ENCODE assay signal across 47 mouse cellular contexts in the genomic region with DNA sequence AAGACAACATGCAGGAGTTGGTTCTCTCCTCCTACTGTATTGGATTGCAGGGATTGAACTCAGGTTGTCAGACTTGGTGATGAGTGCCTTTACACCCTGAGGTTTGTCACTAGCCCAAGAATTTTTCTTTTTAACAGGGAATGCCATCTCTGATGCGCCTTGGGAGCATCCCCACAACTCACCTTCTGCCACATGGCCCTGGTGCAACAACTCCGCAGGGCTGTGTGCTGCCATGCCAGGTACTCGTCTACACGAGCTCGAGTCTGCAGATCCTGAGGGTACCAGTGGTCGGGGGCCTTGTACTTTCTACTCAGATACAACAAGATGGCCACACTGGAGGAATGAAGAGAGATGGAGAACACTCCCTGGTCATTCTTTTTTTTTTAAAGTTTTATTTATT. TPM values are rescaled to one million over a fixed set of nuclear protein-coding genes. Genes with fewer than 3 reads are reported as not detected.
"Had no signal": no experiment of that assay in that cellular context is flagged by ENCODE, and none has a peak within 500 bp of the region (broad histone marks: within the 10 kb centered on the region; RNA-seq: fewer than 3 reads in every experiment).

No protein-coding gene starts in this region.

- ATAC-seq: hindbrain, embryonic 16.5 days; hindbrain, postnatal 0 days; inflammation-experienced regulatory T-cells, adult 6 months; intestine, embryonic 15.5 days; intestine, embryonic 16.5 days; intestine, postnatal 0 days had no signal

- H3K9ac ChIP-seq: heart, embryonic 12.5 days; heart, embryonic 13.5 days; heart, embryonic 15.5 days; hindbrain, embryonic 12.5 days; hindbrain, embryonic 13.5 days; hindbrain, embryonic 14.5 days; hindbrain, embryonic 15.5 days; intestine, embryonic 15.5 days; kidney, embryonic 15.5 days had no signal

- H3K36me3 ChIP-seq: heart, embryonic 10.5 days; heart, embryonic 12.5 days; heart, embryonic 13.5 days; heart, embryonic 15.5 days; hindbrain, embryonic 10.5 days; hindbrain, embryonic 12.5 days; hindbrain, embryonic 13.5 days; hindbrain, embryonic 15.5 days; intestine, embryonic 15.5 days; kidney, embryonic 15.5 days had no signal

- H3K4me2 ChIP-seq: heart, embryonic 11.5 days; heart, embryonic 12.5 days; heart, embryonic 13.5 days; heart, embryonic 15.5 days; hindbrain, embryonic 12.5 days; hindbrain, embryonic 13.5 days; hindbrain, embryonic 14.5 days; hindbrain, embryonic 15.5 days; intestine, embryonic 15.5 days; kidney, embryonic 15.5 days had no signal

- DNase-seq: heart, postnatal 10 days; heart, postnatal 14 days; heart, postnatal 4 days; kidney, adult 11 months; kidney, adult 18-20 months; kidney, adult 2 months; kidney, adult 8-10 months; kidney, adult 9 months; kidney, postnatal 10 days; kidney, postnatal 14 days; kidney, postnatal 25 days; kidney, postnatal 36 days; kidney, postnatal 4 days; layer of hippocampus, adult 9-11 months; layer of hippocampus, postnatal 36 days had no signal

- H3K27me3 ChIP-seq: intestine, embryonic 15.5 days had no signal

- H3K9me3 ChIP-seq: heart, embryonic 10.5 days; heart, embryonic 12.5 days; heart, embryonic 15.5 days; hindbrain, embryonic 10.5 days; hindbrain, embryonic 12.5 days; hindbrain, embryonic 13.5 days; hindbrain, embryonic 15.5 days; intestine, embryonic 15.5 days; kidney, embryonic 15.5 days had no signal

- H3K27ac ChIP-seq: heart, embryonic 10.5 days; heart, embryonic 13.5 days; heart, embryonic 15.5 days; hindbrain, embryonic 10.5 days; hindbrain, embryonic 12.5 days; hindbrain, embryonic 13.5 days; hindbrain, embryonic 14.5 days; hindbrain, embryonic 15.5 days; hindbrain, postnatal 0 days; intestine, embryonic 15.5 days; kidney, embryonic 15.5 days; kidney, postnatal 0 days; layer of hippocampus, adult 2 months had no signal

- H3K4me3 ChIP-seq: heart, embryonic 10.5 days; heart, embryonic 12.5 days; heart, embryonic 13.5 days; heart, embryonic 15.5 days; hindbrain, embryonic 10.5 days; hindbrain, embryonic 12.5 days; hindbrain, embryonic 13.5 days; hindbrain, embryonic 15.5 days; intestine, embryonic 15.5 days; kidney, embryonic 15.5 days; layer of hippocampus, adult 2 months had no signal

RNA-seq across cellular contexts. Expression of a gene that starts 4.2 kb away (rescaled TPM):
- total RNA-seq: heart, postnatal 10 days; heart, postnatal 14 days; heart, postnatal 4 days; hematopoietic stem cell, adult 5-6 weeks; hindbrain, postnatal 0 days; layer of hippocampus, adult 18-20 months; layer of hippocampus, adult 8-10 months; layer of hippocampus, postnatal 10 days; layer of hippocampus, postnatal 14 days; layer of hippocampus, postnatal 25 days; layer of hippocampus, postnatal 36 days; left cerebral cortex, adult 18-20 months had no signal
- polyA plus RNA-seq: heart, embryonic 10.5 days; heart, embryonic 11.5 days; heart, embryonic 12.5 days; heart, embryonic 13.5 days; heart, embryonic 14.5 days; heart, embryonic 15.5 days; heart, embryonic 16.5 days; heart, postnatal 0 days; hindbrain, embryonic 10.5 days; hindbrain, embryonic 11.5 days; hindbrain, embryonic 12.5 days; hindbrain, embryonic 13.5 days; hindbrain, embryonic 14.5 days; hindbrain, embryonic 15.5 days; hindbrain, postnatal 0 days; inflammation-experienced regulatory T-cells, adult 6 months; intestine, embryonic 14.5 days; intestine, embryonic 15.5 days; intestine, embryonic 16.5 days; kidney, adult 2 months; kidney, embryonic 14.5 days had no signal
